Mouse (Mus musculus): Measurements from ENCODE around the gene Klk11.

The Klk11 gene

GRCm38 (mm10) chr7:43774364-43774763 is at the start of gene Klk11:
Gene Klk11 (plus strand): TSS chr7:43774604.
- no peak for DNase-seq

GRCm38 (mm10) chr7:43747788-43748187 is 26.6 kb upstream of the Klk11 start:
- no peak for DNase-seq

GRCm38 (mm10) chr7:43752806-43753205 is 21.6 kb upstream of the Klk11 start:
- DNase-seq = no peak

GRCm38 (mm10) chr7:43766484-43766883 is 7.9 kb upstream of the Klk11 start:
- no peak for DNase-seq

GRCm38 (mm10) chr7:43768597-43768996 is 5.8 kb upstream of the Klk11 start, which contains the start of gene Klk12:
Gene Klk12 (plus strand): TSS chr7:43768897.
- no peak for DNase-seq

GRCm38 (mm10) chr7:43769636-43770035 is 4.8 kb upstream of the Klk11 start:
- no peak for DNase-seq

GRCm38 (mm10) chr7:43770701-43771100 is 3.7 kb upstream of the Klk11 start:
- no peak for DNase-seq

GRCm38 (mm10) chr7:43771916-43772315 is 2.5 kb upstream of the Klk11 start:
- DNase-seq = no peak

GRCm38 (mm10) chr7:43772901-43773300 is 1.5 kb upstream of the Klk11 start:
- DNase-seq = no peak

- no peak for DNase-seq
Observed at GRCm38 (mm10) chr7:43774802-43775201, 398 bp downstream of the Klk11 start.

- no peak for DNase-seq
Observed at GRCm38 (mm10) chr7:43775311-43776057, 1.1 kb downstream of the Klk11 start.

GRCm38 (mm10) chr7:43776506-43776905 is 2.1 kb downstream of the Klk11 start:
- DNase-seq = no peak

- no peak for DNase-seq
Observed at GRCm38 (mm10) chr7:43777423-43777822, 3.0 kb downstream of the Klk11 start.

GRCm38 (mm10) chr7:43778176-43778970 is 4.0 kb downstream of the Klk11 start:
- DNase-seq = no peak

- DNase-seq = no peak
Observed at GRCm38 (mm10) chr7:43780241-43780640, 5.8 kb downstream of the Klk11 start.

- DNase-seq = no peak
Observed at GRCm38 (mm10) chr7:43780746-43781145, 6.3 kb downstream of the Klk11 start, which contains the start of gene Klk10. Gene Klk10 (plus strand): TSS chr7:43781035.

- no peak for DNase-seq
Observed at GRCm38 (mm10) chr7:43781541-43781940, 7.1 kb downstream of the Klk11 start.

- peak; percentile 24 for DNase-seq
Observed at GRCm38 (mm10) chr7:43782275-43783265, 8.2 kb downstream of the Klk11 start.

- no peak for DNase-seq
Observed at GRCm38 (mm10) chr7:43785286-43785685, 10.9 kb downstream of the Klk11 start.

- DNase-seq = no peak
Observed at GRCm38 (mm10) chr7:43788096-43788495, 13.7 kb downstream of the Klk11 start.

- no peak for DNase-seq
Observed at GRCm38 (mm10) chr7:43789295-43789694, 14.9 kb downstream of the Klk11 start.

GRCm38 (mm10) chr7:43791591-43791990 is 17.2 kb downstream of the Klk11 start, which contains the start of gene Klk9:
Gene Klk9 (plus strand): TSS chr7:43791891.
- no peak for DNase-seq

GRCm38 (mm10) chr7:43796355-43796754 is 22.0 kb downstream of the Klk11 start:
- no peak for DNase-seq
